Mouse (Mus musculus) forebrain, embryonic 11.5 days (tissue): ENCODE data around the gene Qsox1. TPM values are rescaled to one million over a fixed set of nuclear protein-coding genes. Genes with fewer than 3 reads are reported as not detected.

Source experiments
- ATAC-seq: fragments of 200-750 bp; cut with Nextera tagmentation; replicated peaks from 2 replicates; pipeline ENCODE4 v1.8.0; 2017; ENCODE audit warnings: moderate TSS enrichment; ENCODE audit not compliant: low FRiP score
- DNase-seq: peaks from one replicate; pipeline ENCODE4 v3.0.0-alpha.2; 2017; ENCODE audit warnings: low spot score
- H3K27ac ChIP-seq: fragments of 300-500 bp; sonication (generic); 2 replicates; pipeline ENCODE4 v1.5.1; 2014; ENCODE audit warnings: low read depth, low read length
- H3K27me3 ChIP-seq: fragments of 300-500 bp; sonication (generic); 2 replicates; pipeline ENCODE4 v1.6.1; 2014; ENCODE audit warnings: mild to moderate bottlenecking, low read length, mixed read lengths; ENCODE audit not compliant: control insufficient read depth, insufficient read depth
- H3K36me3 ChIP-seq: fragments of 300-500 bp; sonication (generic); 2 replicates; pipeline ENCODE4 v1.6.1; 2014; ENCODE audit warnings: mild to moderate bottlenecking, low read length, moderate library complexity, mixed read lengths; ENCODE audit not compliant: control insufficient read depth, insufficient read depth
- H3K4me1 ChIP-seq: fragments of 300-500 bp; sonication (generic); replicated peaks from 2 replicates; pipeline ENCODE4 v1.6.1; 2014; ENCODE audit warnings: low read length, mixed read lengths; ENCODE audit not compliant: control insufficient read depth, insufficient read depth
- H3K4me2 ChIP-seq: fragments of 300-500 bp; sonication (generic); 2 replicates; pipeline ENCODE4 v1.6.1; 2014; ENCODE audit warnings: low read depth, mild to moderate bottlenecking, low read length, moderate library complexity, mixed read lengths; ENCODE audit not compliant: severe bottlenecking
- H3K4me3 ChIP-seq: fragments of 300-500 bp; sonication (generic); 2 replicates; pipeline ENCODE4 v1.5.1; 2014; ENCODE audit warnings: low read depth, low read length
- H3K9ac ChIP-seq: fragments of 300-500 bp; sonication (generic); 2 replicates; pipeline ENCODE4 v1.6.1; 2014; ENCODE audit warnings: low read length
- H3K9me3 ChIP-seq: fragments of 300-500 bp; sonication (generic); 2 replicates; pipeline ENCODE4 v1.6.1; 2016; ENCODE audit warnings: low read length, mixed read lengths; ENCODE audit not compliant: control insufficient read depth
- WGBS: fragments of 180-500 bp; shearing (Covaris S2); extraction: QIAGEN DNeasy Blood & Tissue Kit; methylation state at CpG from one replicate; pipeline ENCODE4 v1.1.7; 2014; 5-methylcytosine and 5-hydroxymethylcytosine counted together
- polyA plus RNA-seq: library from polyadenylated mRNA; unstranded; fragments of >200 nt; fragmentation: Nextera tagmentation; extraction: Ambion mirVana; gene quantifications from 2 replicates; pipeline ENCODE4 v1.2.1, GENCODE M21; 2014

Qsox1 gene
- polyA plus RNA-seq, 1 experiment from 2014 or later: 8.4 TPM

DNA sequence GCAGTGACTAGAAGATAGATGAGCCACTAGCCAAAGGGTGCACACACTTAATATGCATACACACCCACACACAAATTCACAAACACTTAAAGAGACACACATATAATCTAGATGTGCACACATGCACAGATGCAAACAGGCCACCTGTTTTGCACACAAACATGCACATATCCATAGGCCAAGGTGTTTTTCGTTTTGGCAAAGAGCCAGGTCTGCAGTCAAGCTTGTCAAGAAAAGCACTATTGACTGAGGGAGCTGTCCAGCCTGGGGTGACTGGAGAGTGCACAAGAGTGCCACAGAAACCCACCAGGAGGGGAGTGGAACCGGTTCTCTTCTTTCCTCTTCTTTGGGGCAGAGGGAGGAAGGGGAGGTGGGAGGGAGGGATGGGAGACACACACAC lies 81.5 kb downstream of the Qsox1 start:
- no peak for DNase-seq
- H3K27ac ChIP-seq: no peak overlapping the region
- H3K36me3 ChIP-seq: no peaks in the 10 kb centered on the region
- no peak overlapping the region for H3K9ac ChIP-seq
- H3K4me3 ChIP-seq: no peak overlapping the region
- H3K4me1 ChIP-seq: 0 out of 2 replicates have a peak, but pooled peaks cover 2% of the 10 kb centered on the region
- peaks cover 86% of the 10 kb centered on the region for H3K27me3 ChIP-seq
- 3% methylated on average over 2 of the region's 2 CpGs for WGBS
- no peak for ATAC-seq
- no peak overlapping the region for H3K4me2 ChIP-seq
- H3K9me3 ChIP-seq: no peaks in the 10 kb centered on the region

DNA sequence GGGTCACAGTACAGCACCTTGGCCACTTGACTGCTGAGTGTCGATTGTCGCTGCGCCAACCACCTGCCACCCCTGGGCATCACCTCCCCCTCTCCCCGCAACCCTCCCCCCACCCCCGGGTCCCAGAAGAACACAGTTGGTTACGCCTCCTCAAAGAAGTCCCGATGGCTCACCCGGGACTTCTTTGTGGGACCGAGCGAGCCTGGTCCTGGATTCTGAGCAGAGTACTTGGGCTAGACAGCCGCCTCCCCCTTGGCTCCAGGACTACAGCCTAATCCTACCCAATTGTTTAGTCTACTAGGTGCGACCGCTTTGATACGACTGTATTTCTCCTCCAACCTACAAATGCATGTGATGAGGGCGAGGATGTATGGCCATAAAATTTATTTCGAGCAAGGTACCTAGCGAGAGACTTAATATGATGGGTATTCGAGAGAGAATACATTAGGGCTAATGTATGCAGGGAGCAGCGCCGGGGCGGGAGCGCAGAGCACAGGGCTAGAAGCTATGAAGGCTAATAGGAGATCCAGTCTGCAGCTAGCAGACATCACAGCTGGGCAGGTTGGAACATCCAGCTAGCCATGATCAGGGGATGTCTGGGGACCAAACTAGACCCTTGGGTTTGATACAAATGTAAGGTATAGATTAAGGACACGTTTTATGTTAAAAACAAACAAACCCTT lies 83.4 kb downstream of the Qsox1 start:
- Histone ChIP-seq H3K4me3 (no peak overlapping the region), H3K4me1 (0 out of 2 replicates have a peak, but pooled peaks cover 2% of the 10 kb centered on the region), H3K27me3 (peaks cover 70% of the 10 kb centered on the region), H3K9ac (no peak overlapping the region), H3K4me2 (peak overlapping the region; percentile 24; the same call in 1 of the 2 replicates), H3K27ac (no peak overlapping the region), H3K36me3 (no peaks in the 10 kb centered on the region), H3K9me3 (no peaks in the 10 kb centered on the region)
- ATAC-seq (no peak), DNase-seq (no peak)
- WGBS: 2% methylated on average over 23 of the region's 23 CpGs

DNA sequence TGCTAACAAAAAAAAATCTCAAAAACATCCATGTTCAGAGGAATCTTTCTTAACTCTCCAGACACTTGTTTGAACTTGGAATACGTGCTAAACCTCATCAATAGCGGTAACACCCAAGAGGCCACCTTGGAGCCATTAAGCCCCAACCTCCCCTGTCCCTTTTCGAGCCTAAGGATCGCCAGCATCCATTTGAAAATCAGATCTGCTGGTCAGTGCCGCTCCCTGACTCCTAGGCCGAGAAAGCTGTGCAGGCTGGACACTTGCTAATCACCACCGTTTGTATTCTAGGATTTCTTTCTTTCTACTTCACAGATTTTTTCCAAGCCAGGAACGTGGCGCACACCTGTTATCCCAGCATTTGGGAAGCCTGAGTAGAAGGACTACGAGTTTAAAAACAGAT lies 84.9 kb downstream of the Qsox1 start:
- Histone ChIP-seq H3K36me3 (no peaks in the 10 kb centered on the region), H3K4me2 (no peak overlapping the region), H3K4me3 (no peak overlapping the region), H3K4me1 (0 out of 2 replicates have a peak, but pooled peaks cover 2% of the 10 kb centered on the region), H3K9me3 (no peaks in the 10 kb centered on the region), H3K9ac (no peak overlapping the region), H3K27me3 (peaks cover 64% of the 10 kb centered on the region), H3K27ac (no peak overlapping the region)
- DNase-seq (no peak), ATAC-seq (no peak)
- WGBS: 19% methylated on average over 10 of the region's 10 CpGs

Other genes with a start within 250 kb of the Qsox1 start
- 0.07 and 0.08 TPM in 2 replicates for gene Lhx4, start 61.2 kb downstream of the Qsox1 start, polyA plus RNA-seq
- 7.1 and 9.7 TPM in 2 replicates for gene Cep350, start 160.4 kb upstream of the Qsox1 start, polyA plus RNA-seq
- gene Tor1aip2, start 222.5 kb upstream of the Qsox1 start, polyA plus RNA-seq: 112 and 116 TPM in 2 replicates
- gene Tor1aip1, start 223.6 kb upstream of the Qsox1 start, polyA plus RNA-seq: 36.0 and 39.5 TPM in 2 replicates